Mouse (Mus musculus) heart, postnatal 25 days (tissue): ENCODE results near the gene Sh3rf3. TPM values are rescaled to one million over a fixed set of nuclear protein-coding genes. Genes with fewer than 3 reads are reported as not detected.
"Not testable (repeated sequence)": the region's sequence is repeated elsewhere in the genome, so short reads cannot be mapped to it uniquely, and the experiment has no call there.

ENCODE experiments used
- DNase-seq: peaks from one replicate; pipeline ENCODE4 v3.0.0; 2022; ENCODE audit warnings: low spot score
- intact Hi-C: fragments of 180-260 bp; cut with DNase I; formaldehyde crosslinking; loops from one replicate; pipeline ENCODE4 v1.15.1; 2025
- total RNA-seq, 2 experiments: library from RNA; stranded (reverse); gene quantifications; 2 replicates each; pipeline ENCODE4 v1.2.3; 2021

Sh3rf3 gene
- total RNA-seq, 2 experiments from 2014 or later: 0.75 TPM

DNA sequence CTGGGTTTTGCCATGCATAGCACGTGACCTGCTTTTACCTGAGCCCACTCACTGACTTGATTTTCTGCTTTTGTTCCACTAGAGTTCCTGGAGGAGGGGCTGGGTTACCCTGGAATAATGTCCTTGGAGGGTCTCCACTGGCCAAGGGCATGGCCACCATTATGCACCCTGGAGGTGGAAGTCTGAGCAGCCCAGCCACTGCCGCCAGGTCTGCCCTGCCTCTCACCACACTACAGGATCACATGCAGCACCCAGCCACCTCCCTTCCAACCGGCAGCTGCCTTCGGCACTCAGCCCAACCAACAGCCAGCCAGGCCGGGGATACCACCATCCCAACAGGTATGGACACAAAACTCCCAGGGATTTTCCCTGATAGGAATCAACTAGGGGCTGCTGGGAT lies 273.4 kb downstream of the Sh3rf3 start:
- intact Hi-C loops: no loop called here
- DNase-seq: no peak

GRCm38 (mm10) chr10:59089861-59090621 lies 276.9 kb downstream of the Sh3rf3 start:
- no peak for DNase-seq
- intact Hi-C loops: no loop called here

DNA sequence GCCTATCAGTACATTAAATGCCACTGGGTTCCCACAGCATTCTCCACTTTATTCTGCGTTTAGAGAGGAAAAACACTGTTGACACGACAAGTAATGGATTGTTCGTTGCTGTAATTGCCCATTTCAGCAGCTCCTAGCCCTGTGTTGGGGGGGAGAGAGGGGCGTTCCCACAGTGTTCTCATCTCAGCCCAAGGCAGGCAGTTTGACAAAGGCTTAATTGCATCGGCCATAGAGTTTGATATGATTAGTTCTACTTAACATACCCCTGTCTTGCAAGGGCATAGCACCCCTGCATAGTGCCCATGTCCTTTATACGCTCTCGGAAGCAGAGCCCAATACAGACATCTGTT lies 277.4 kb downstream of the Sh3rf3 start:
- intact Hi-C loops: no loop called here
- no peak for DNase-seq

- DNase-seq: no peak
- intact Hi-C loops: no loop called here
Observed at GRCm38 (mm10) chr10:59091556-59091955, 278.4 kb downstream of the Sh3rf3 start.

GRCm38 (mm10) chr10:59091988-59092387 lies 278.8 kb downstream of the Sh3rf3 start:
- DNase-seq: no peak
- intact Hi-C loops: no loop called here

- intact Hi-C loops: not testable (repeated sequence)
Observed at GRCm38 (mm10) chr10:59103076-59103475, 289.9 kb downstream of the Sh3rf3 start.

GRCm38 (mm10) chr10:59104683-59105082 lies 291.5 kb downstream of the Sh3rf3 start:
- DNase-seq: no peak
- intact Hi-C loops: no loop called here

More at GRCm38 (mm10) chr10:59103076-59103475, 289.9 kb downstream of the Sh3rf3 start:
- DNase-seq: not testable (repeated sequence)

DNA sequence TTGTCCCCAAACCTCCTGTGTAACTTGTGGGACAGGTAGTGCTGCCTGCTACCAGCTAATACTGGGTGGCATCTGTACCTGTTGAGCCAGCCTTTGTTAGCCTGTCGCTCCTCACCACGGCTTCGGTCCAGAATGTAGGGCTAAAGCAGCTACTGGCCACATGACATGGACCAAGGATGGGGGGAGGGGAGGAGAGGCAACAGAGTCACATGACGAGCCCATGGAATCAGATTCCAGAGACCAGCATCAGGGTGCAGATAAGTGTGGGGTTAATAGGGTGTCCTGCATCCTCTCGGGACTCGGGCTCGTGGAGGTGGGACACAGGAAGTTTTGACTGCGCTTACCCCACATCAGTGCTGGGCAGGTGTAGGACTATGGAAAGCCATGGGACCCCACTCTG lies 292.7 kb downstream of the Sh3rf3 start:
- intact Hi-C loops: no loop called here
- no peak for DNase-seq

DNA sequence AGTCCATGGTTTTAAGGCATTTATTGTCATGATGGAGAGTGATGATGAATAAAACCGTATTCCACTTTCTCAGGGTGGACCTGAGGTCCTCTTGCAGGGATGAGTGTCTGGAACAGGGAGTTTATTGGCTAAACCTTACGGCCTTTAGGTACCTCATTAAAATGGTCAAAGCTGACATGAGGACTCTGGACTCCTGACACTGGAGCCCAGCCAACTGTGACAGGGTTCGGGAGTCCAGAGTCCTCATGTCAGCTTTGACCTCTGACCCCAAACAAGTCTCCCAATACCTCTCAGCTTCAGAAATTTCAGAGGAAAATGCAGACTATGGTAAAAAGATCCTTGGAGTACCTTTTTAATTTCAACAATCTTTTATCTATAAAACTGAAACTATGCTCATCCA lies 293.5 kb downstream of the Sh3rf3 start:
- no peak for DNase-seq
- intact Hi-C loops: no loop called here

GRCm38 (mm10) chr10:59109015-59109414 lies 295.9 kb downstream of the Sh3rf3 start:
- peak; percentile 26 for DNase-seq
- intact Hi-C loops: loop anchor here (1.0 kb wide), 2 partner anchors 40 to 183 kb away; no protein-coding TSS in a partner anchor

DNA sequence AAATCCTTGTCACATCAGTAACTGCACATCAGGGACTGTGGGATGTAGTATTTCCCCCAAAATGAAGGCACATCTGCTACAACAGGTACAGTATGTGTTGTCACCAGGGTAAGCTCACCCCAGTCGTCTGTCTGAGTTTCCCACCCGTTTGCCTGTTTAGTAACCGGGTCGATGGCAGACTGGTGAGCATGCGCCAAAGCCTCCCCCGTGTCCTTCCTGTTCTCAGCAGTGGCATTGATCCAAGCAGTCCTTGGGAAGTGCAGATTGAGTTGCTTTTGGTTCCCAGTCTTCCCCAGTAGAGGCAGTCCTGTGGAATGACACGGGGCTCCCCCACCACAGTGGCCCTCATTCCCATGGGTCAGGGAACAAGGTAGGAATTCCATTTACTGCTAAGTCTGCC lies 297.2 kb downstream of the Sh3rf3 start:
- intact Hi-C loops: no loop called here

DNA sequence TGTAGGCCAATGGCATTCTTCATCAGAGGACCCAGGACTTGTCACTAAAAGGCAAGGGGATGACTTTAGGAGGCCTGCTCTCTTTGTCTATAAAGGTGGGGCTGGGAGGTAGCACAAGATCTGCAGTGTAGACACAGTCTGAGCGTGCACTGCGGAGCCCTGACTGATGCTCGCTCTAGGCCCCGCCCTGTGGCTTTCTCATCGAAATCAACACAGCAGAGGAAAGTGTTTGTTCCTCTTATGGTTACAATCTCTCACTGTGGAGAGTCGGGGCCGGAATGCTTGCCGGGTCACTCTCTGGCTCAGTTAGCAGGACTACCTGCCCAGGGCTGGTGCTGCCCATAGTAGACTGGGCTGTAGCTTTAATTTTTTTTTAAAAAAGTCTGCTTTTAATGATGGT lies 299.6 kb downstream of the Sh3rf3 start:
- no peak for DNase-seq
- intact Hi-C loops: no loop called here

More for the DNA sequence above, 297.2 kb downstream of the Sh3rf3 start:
- DNase-seq: no peak

- intact Hi-C loops: no loop called here
- no peak for DNase-seq
Observed at GRCm38 (mm10) chr10:59113386-59113785, 300.2 kb downstream of the Sh3rf3 start.

DNA sequence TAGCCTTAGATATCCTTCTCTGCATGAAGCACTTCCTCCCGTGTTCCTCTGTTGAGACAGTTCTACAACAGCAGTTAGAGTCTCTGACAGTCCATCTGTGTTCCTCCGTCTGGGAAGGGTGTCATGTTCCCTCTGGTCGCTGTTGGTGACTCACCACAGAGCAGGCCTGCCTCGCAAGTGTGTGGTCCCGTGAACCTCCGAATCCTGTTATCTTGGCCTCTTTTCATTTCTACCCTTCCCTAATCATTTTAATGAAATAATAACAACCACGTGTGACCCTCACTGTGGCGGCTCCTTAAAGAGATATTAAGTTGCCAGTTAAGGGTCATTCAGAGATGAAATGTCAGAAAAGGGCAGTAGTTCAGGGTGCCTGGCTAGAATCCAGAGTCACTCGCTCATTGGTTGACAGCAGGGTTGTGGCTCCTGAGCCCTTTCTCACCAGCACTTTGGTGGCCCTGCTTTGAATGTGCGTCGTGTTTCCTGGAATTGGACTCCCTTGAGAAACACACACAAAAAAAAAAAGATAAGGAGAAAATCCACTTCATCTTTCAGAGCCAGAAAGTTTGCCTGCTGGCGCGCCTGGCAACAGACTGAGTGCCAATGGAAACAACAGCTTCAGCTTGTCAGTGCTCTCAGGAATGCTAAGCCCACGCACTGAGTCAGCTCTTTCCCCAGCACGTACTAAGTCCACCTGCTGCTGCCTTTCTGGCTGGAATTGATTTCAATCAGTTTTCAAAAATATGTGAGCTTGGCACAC lies 301.6 kb downstream of the Sh3rf3 start:
- intact Hi-C loops: no loop called here
- peak; percentile 54 for DNase-seq

GRCm38 (mm10) chr10:59115691-59116090 lies 302.5 kb downstream of the Sh3rf3 start:
- DNase-seq: no peak
- intact Hi-C loops: no loop called here

DNA sequence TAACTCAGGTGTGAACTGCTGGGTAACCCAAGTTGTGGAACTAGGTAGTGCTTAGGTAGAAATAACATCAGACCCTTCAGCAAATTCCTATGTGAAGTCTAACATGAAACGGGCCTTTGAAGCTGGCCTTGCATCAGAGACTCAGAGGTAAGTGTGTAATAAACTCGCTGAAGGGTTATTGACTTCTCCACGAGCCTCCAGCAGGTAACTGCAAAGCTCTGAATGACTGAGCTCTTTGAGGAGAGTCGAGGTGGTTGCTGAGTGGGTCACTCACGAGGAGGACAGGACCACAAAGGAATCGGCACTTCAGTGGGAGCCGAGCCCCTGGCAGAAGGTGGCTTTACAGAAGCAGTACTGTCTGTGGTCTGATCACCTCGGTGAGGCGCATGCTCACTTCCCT lies 303.2 kb downstream of the Sh3rf3 start:
- intact Hi-C loops: no loop called here
- no peak for DNase-seq

- DNase-seq: no peak
- intact Hi-C loops: no loop called here
Observed at GRCm38 (mm10) chr10:59117555-59117954, 304.4 kb downstream of the Sh3rf3 start.

GRCm38 (mm10) chr10:59119001-59119400 lies 305.8 kb downstream of the Sh3rf3 start:
- DNase-seq: no peak
- intact Hi-C loops: no loop called here

DNA sequence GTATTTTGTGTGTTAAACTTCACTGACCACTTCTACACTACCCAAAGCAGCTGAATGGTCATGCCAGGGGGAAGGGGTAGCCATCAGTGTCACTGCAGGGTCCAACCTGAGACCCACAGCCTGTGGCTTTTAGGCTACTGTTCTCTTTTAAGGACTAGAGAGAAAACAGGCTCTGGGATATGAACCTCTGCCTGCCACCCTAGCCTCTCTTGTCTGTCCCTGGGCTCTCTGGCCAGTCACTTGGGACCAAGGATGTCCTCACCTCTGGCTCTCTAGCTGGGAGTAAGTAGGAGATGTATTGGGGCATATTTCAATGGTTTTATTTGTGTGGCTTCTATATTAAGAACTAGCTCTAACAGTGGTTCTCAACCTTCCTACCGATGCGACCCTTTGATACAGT lies 306.7 kb downstream of the Sh3rf3 start:
- intact Hi-C loops: no loop called here
- DNase-seq: no peak

DNA sequence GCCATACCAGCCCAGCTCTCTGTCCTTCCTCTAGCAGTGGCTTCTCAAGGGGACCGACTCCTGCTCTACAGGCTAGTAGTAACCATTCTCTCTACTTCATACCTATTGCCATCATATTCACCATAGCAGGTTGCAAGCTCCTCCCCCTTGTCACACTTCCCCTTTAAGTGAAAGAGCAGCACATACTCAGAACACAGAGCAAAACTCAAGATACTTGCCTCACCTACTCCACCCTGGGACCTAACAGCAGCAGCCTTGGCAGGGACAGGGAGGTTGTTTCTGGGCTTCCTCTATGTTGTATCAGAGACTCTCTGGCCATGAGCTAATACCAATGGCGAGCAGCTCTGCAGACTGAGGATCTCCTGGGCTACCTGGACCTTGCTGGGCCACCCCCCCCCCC lies 312.3 kb downstream of the Sh3rf3 start:
- no peak for DNase-seq
- intact Hi-C loops: no loop called here

- intact Hi-C loops: no loop called here
- DNase-seq: no peak
Observed at GRCm38 (mm10) chr10:59127637-59128036, 314.5 kb downstream of the Sh3rf3 start.
